Mouse (Mus musculus) kidney, adult 2 months (tissue): ENCODE results near the gene Fads3.

Experiments used
- CTCF ChIP-seq: fragments of 200-500 bp; conservative IDR thresholded peaks from 2 replicates; pipeline ENCODE4 v1.5.1; 2011; ENCODE audit warnings: low read depth, mild to moderate bottlenecking, control low read depth, low read length, moderate library complexity, mixed read lengths; ENCODE audit not compliant: insufficient read depth, insufficient read length
- POLR2A ChIP-seq: fragments of 200-500 bp; IDR thresholded peaks from one replicate; pipeline ENCODE4 v1.6.1; 2011; ENCODE audit warnings: low read depth, low read length, control low read depth

GRCm38 (mm10) chr19:10056686-10057085 lies 15.3 kb downstream of the Fads3 start:
- TF ChIP-seq POLR2A (no peak), CTCF (no peak)
